Mouse (Mus musculus): Measurements from ENCODE around the gene Paics. TPM values are rescaled to one million over a fixed set of nuclear protein-coding genes. Genes with fewer than 3 reads are reported as not detected.

Gene Paics
- total and polyA plus RNA-seq, 2 experiments, result 165 to 359 TPM

DNA sequence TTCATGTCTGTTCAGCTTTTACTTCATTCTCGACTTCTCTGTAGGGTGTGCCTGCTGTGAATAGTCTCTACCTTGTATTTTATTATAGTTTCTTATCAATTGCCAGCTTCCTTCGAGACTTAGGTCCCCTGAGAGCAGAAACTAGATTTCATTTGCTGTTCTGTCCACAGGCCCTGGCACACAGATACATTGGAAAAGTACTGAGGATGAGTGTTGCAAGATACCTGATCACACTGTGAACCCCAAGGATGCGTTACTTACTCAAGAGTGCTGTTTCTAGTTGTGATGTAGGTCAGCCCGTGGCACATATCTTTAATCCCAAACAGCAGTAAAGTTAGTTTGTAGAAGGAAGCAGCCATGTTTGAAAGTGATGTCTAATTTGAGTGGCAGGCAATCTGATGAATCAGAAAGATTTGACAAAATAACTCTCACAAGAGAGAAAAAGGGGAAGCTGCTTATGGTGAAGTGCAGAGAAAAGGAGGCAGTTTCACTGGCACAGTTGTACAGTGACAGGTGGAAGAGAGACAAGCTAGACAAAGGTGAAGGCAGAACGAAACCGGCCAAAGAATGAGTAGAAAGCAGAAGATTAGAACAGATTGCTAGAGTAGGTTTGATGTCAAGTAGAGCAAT, 3.3 kb downstream of the Paics start:
- TF ChIP-seq POLR2A (IDR thresholded peaks at IDR 0.05; ENCODE audit: extremely low read depth, insufficient read depth, low read length), result no peak
- no peak for TF ChIP-seq CTCF (IDR thresholded peaks at IDR 0.05; ENCODE audit: low read depth, low read length)
- H3K36me3 ChIP-seq (ENCODE audit: control insufficient read depth, insufficient read depth, low read length), result peaks cover 32% of the 10 kb centered on the region
- H3K27ac ChIP-seq (replicated peaks; ENCODE audit: insufficient read depth, low read depth, low read length), result peak overlapping the region; percentile 90
- H3K27me3 ChIP-seq (ENCODE audit: control insufficient read depth, insufficient read depth, low read length), result no peaks in the 10 kb centered on the region
- 33% methylated on average over 6 of the region's 6 CpGs for WGBS
- H3K4me1 ChIP-seq (ENCODE audit: control insufficient read depth, insufficient read depth, low read length), result peaks cover 25% of the 10 kb centered on the region
- H3K79me2 ChIP-seq (ENCODE audit: control insufficient read depth, insufficient read depth, low read length), result peaks cover 12% of the 10 kb centered on the region; the same call in 1 of the 2 replicates
- peak; percentile 83 for DNase-seq (ENCODE audit: extremely low read depth, low read depth, low spot score)
- H3K9ac ChIP-seq (ENCODE audit: low read depth, low read length), result peak overlapping the region; percentile 77
- H3K4me3 ChIP-seq (ENCODE audit: insufficient read depth, low read depth, low read length), result peak overlapping the region; percentile 38; the same call in 1 of the 2 replicates

GRCm38 (mm10) chr5:76955474-76955873, 4.4 kb downstream of the Paics start:
- no peak overlapping the region for H3K4me3 ChIP-seq (ENCODE audit: insufficient read depth, low read depth, low read length)
- DNase-seq (ENCODE audit: extremely low read depth, low read depth, low spot score), result peak; percentile 95
- H3K27me3 ChIP-seq (ENCODE audit: control insufficient read depth, insufficient read depth, low read length), result no peaks in the 10 kb centered on the region
- peak overlapping the region; percentile 49 for H3K9ac ChIP-seq (ENCODE audit: low read depth, low read length)
- peaks cover 20% of the 10 kb centered on the region for H3K4me1 ChIP-seq (ENCODE audit: control insufficient read depth, insufficient read depth, low read length)
- peak overlapping the region; percentile 70 for H3K27ac ChIP-seq (replicated peaks; ENCODE audit: insufficient read depth, low read depth, low read length)
- no peak for TF ChIP-seq CTCF (IDR thresholded peaks at IDR 0.05; ENCODE audit: low read depth, low read length)
- TF ChIP-seq POLR2A (IDR thresholded peaks at IDR 0.05; ENCODE audit: extremely low read depth, insufficient read depth, low read length), result no peak
- H3K79me2 ChIP-seq (ENCODE audit: control insufficient read depth, insufficient read depth, low read length), result peaks cover 8% of the 10 kb centered on the region; the same call in 1 of the 2 replicates
- peaks cover 39% of the 10 kb centered on the region for H3K36me3 ChIP-seq (ENCODE audit: control insufficient read depth, insufficient read depth, low read length)
- WGBS, result 13% methylated on average over 4 of the region's 4 CpGs

DNA sequence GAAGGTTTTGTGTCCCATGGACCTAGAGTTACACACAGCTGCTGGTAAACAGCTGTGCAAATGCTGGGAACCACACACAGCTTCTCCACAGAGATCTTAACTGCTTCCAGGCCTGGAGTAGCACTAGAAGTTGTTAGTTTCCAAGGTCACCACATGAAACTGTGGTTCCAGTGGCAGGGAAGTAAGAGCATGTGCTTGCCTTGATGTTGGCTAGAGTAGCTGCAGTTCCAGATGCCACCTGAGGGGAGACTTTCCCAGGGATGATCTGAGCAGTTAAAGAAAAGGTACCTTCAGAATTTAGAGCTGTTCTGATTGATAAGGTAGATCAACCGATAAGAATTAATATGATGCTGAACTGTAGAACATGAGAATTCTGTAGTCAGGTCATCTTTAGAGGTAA, 6.8 kb downstream of the Paics start:
- Histone ChIP-seq H3K27me3 (ENCODE audit: control insufficient read depth, insufficient read depth, low read length) (no peaks in the 10 kb centered on the region), H3K36me3 (ENCODE audit: control insufficient read depth, insufficient read depth, low read length) (peaks cover 59% of the 10 kb centered on the region), H3K9ac (ENCODE audit: low read depth, low read length) (no peak overlapping the region), H3K27ac (replicated peaks; ENCODE audit: insufficient read depth, low read depth, low read length) (no peak overlapping the region), H3K79me2 (ENCODE audit: control insufficient read depth, insufficient read depth, low read length) (peaks cover 8% of the 10 kb centered on the region; the same call in 1 of the 2 replicates), H3K4me1 (ENCODE audit: control insufficient read depth, insufficient read depth, low read length) (peaks cover 15% of the 10 kb centered on the region), H3K4me3 (ENCODE audit: insufficient read depth, low read depth, low read length) (no peak overlapping the region)
- DNase-seq (ENCODE audit: extremely low read depth, low read depth, low spot score), result no peak
- 98% methylated on average over 1 of the region's 1 CpGs for WGBS
- TF ChIP-seq CTCF (IDR thresholded peaks at IDR 0.05; ENCODE audit: low read depth, low read length) (no peak), POLR2A (IDR thresholded peaks at IDR 0.05; ENCODE audit: extremely low read depth, insufficient read depth, low read length) (no peak)

DNA sequence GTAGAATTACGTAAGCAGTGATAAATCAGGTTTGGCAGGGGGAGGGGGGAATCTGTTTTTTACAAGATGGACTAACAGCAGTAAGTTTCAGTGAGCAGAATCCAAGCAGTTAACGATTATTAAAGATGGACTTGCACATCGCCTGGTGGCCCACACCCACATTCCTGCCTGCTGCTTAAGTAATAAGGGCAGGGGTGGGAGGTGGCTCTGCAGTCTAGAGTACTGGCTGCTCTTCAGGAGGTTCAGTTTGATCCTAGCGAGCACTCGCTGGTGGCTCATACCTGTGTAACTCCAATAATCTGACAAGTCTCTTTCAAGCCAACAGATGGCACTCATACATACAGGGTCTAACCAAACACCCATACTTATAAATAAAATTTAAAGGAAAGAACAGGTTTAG, 8.5 kb downstream of the Paics start:
- TF ChIP-seq CTCF (IDR thresholded peaks at IDR 0.05; ENCODE audit: low read depth, low read length), result no peak
- TF ChIP-seq POLR2A (IDR thresholded peaks at IDR 0.05; ENCODE audit: extremely low read depth, insufficient read depth, low read length), result no peak
- Histone ChIP-seq H3K27ac (replicated peaks; ENCODE audit: insufficient read depth, low read depth, low read length) (no peak overlapping the region), H3K79me2 (ENCODE audit: control insufficient read depth, insufficient read depth, low read length) (peaks cover 8% of the 10 kb centered on the region; the same call in 1 of the 2 replicates), H3K4me3 (ENCODE audit: insufficient read depth, low read depth, low read length) (no peak overlapping the region), H3K4me1 (ENCODE audit: control insufficient read depth, insufficient read depth, low read length) (peaks cover 9% of the 10 kb centered on the region), H3K9ac (ENCODE audit: low read depth, low read length) (no peak overlapping the region), H3K27me3 (ENCODE audit: control insufficient read depth, insufficient read depth, low read length) (no peaks in the 10 kb centered on the region), H3K36me3 (ENCODE audit: control insufficient read depth, insufficient read depth, low read length) (peaks cover 70% of the 10 kb centered on the region)
- 77% methylated on average over 5 of the region's 5 CpGs for WGBS
- DNase-seq (ENCODE audit: extremely low read depth, low read depth, low spot score), result no peak

- 86% methylated on average over 11 of the region's 11 CpGs for WGBS
- H3K27ac ChIP-seq (replicated peaks; ENCODE audit: insufficient read depth, low read depth, low read length), result no peak overlapping the region
- no peaks in the 10 kb centered on the region for H3K27me3 ChIP-seq (ENCODE audit: control insufficient read depth, insufficient read depth, low read length)
- no peaks in the 10 kb centered on the region for H3K4me1 ChIP-seq (ENCODE audit: control insufficient read depth, insufficient read depth, low read length)
- no peak for TF ChIP-seq POLR2A (IDR thresholded peaks at IDR 0.05; ENCODE audit: extremely low read depth, insufficient read depth, low read length)
- no peak for TF ChIP-seq CTCF (IDR thresholded peaks at IDR 0.05; ENCODE audit: low read depth, low read length)
- DNase-seq (ENCODE audit: extremely low read depth, low read depth, low spot score), result no peak
- no peak overlapping the region for H3K9ac ChIP-seq (ENCODE audit: low read depth, low read length)
- H3K4me3 ChIP-seq (ENCODE audit: insufficient read depth, low read depth, low read length), result no peak overlapping the region
- peaks cover 78% of the 10 kb centered on the region for H3K36me3 ChIP-seq (ENCODE audit: control insufficient read depth, insufficient read depth, low read length)
- peaks cover 4% of the 10 kb centered on the region; the same call in 1 of the 2 replicates for H3K79me2 ChIP-seq (ENCODE audit: control insufficient read depth, insufficient read depth, low read length)
Observed at GRCm38 (mm10) chr5:76962545-76962944, 11.4 kb downstream of the Paics start.

DNA sequence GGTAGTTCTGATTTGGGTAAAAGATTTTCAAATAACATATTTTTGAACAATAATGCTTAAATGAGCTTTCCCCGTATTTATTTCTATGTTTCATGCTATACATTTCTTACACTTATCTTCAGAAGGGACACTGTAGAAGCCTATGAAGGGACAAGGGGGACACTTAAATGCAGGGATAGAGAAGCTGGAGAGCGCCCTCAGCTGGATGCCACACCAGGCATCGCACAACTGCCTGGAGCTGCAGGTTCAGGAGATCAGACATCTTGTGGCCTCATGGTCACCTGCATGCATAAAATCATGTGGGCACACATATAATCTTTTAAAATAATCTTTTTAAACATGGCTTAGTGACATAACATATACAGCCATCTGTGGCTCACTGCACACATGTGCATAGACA, 13.5 kb downstream of the Paics start:
- no peaks in the 10 kb centered on the region for H3K27me3 ChIP-seq (ENCODE audit: control insufficient read depth, insufficient read depth, low read length)
- no peak overlapping the region for H3K27ac ChIP-seq (replicated peaks; ENCODE audit: insufficient read depth, low read depth, low read length)
- TF ChIP-seq POLR2A (IDR thresholded peaks at IDR 0.05; ENCODE audit: extremely low read depth, insufficient read depth, low read length) (no peak), CTCF (IDR thresholded peaks at IDR 0.05; ENCODE audit: low read depth, low read length) (peak; percentile 64)
- no peak overlapping the region for H3K9ac ChIP-seq (ENCODE audit: low read depth, low read length)
- no peaks in the 10 kb centered on the region for H3K79me2 ChIP-seq (ENCODE audit: control insufficient read depth, insufficient read depth, low read length)
- peaks cover 72% of the 10 kb centered on the region for H3K36me3 ChIP-seq (ENCODE audit: control insufficient read depth, insufficient read depth, low read length)
- no peak overlapping the region for H3K4me3 ChIP-seq (ENCODE audit: insufficient read depth, low read depth, low read length)
- 92% methylated on average over 3 of the region's 3 CpGs for WGBS
- H3K4me1 ChIP-seq (ENCODE audit: control insufficient read depth, insufficient read depth, low read length), result no peaks in the 10 kb centered on the region
- DNase-seq (ENCODE audit: extremely low read depth, low read depth, low spot score), result no peak

Data from liver, adult 2 months (tissue).